Mouse (Mus musculus): Measurements from ENCODE around the gene Olfr66. TPM values are rescaled to one million over a fixed set of nuclear protein-coding genes. Genes with fewer than 3 reads are reported as not detected.

The Olfr66 gene
- not detected for total RNA-seq (2021)
- long read RNA-seq, experiment 1: 0 reads
- long read RNA-seq, experiment 2: 0 reads

- H3K4me3 ChIP-seq: no peak within 1 kb of the TSS
- no peak for DNase-seq
- intact Hi-C loops (cut with DNase I): no loop called here
- H3K27ac ChIP-seq: no peak within 1 kb of the TSS
- TF ChIP-seq CTCF (IDR thresholded peaks at IDR 0.05): no peak
Measured at GRCm38 (mm10) chr7:103886152-103886551, at the start of gene Olfr66. Olfr66 (minus strand) TSS chr7:103886252.

- H3K4me3 ChIP-seq: no peak within 1 kb of the TSS
- no peak within 1 kb of the TSS for H3K27ac ChIP-seq
- intact Hi-C loops (cut with DNase I): no loop called here
- TF ChIP-seq CTCF (IDR thresholded peaks at IDR 0.05): no peak
- no peak for DNase-seq
Measured at GRCm38 (mm10) chr7:103934264-103934663, 48.2 kb upstream of the Olfr66 start, which contains the start of gene Olfr632. Olfr632 (plus strand) TSS chr7:103934347.

- Histone ChIP-seq H3K27ac (no peak within 1 kb of the TSS), H3K4me3 (no peak within 1 kb of the TSS)
- TF ChIP-seq CTCF (IDR thresholded peaks at IDR 0.05): no peak
- intact Hi-C loops (cut with DNase I): no loop called here
- DNase-seq: no peak
Measured at GRCm38 (mm10) chr7:103928525-103928924, 42.5 kb upstream of the Olfr66 start, which contains the start of gene Olfr631. Olfr631 (plus strand) TSS chr7:103928825.

GRCm38 (mm10) chr7:103915338-103915737 is 29.3 kb upstream of the Olfr66 start:
- intact Hi-C loops (cut with DNase I): no loop called here
- Histone ChIP-seq H3K4me3 (no peak overlapping the region), H3K27ac (no peak overlapping the region)
- no peak for TF ChIP-seq CTCF (IDR thresholded peaks at IDR 0.05)
- DNase-seq: no peak

GRCm38 (mm10) chr7:103912969-103913511 is 27.0 kb upstream of the Olfr66 start:
- H3K27ac ChIP-seq: no peak overlapping the region
- no peak overlapping the region for H3K4me3 ChIP-seq
- no peak for DNase-seq
- intact Hi-C loops (cut with DNase I): no loop called here
- no peak for TF ChIP-seq CTCF (IDR thresholded peaks at IDR 0.05)

GRCm38 (mm10) chr7:103910047-103910446 is 24.0 kb upstream of the Olfr66 start:
- H3K27ac ChIP-seq: no peak overlapping the region
- TF ChIP-seq CTCF (IDR thresholded peaks at IDR 0.05): no peak
- DNase-seq: no peak
- intact Hi-C loops (cut with DNase I): no loop called here
- H3K4me3 ChIP-seq: no peak overlapping the region

- DNase-seq: no peak
- Histone ChIP-seq H3K4me3 (no peak within 1 kb of the TSS), H3K27ac (no peak within 1 kb of the TSS)
- no peak for TF ChIP-seq CTCF (IDR thresholded peaks at IDR 0.05)
- intact Hi-C loops (cut with DNase I): no loop called here
Measured at GRCm38 (mm10) chr7:103903187-103903586, 17.1 kb upstream of the Olfr66 start, which contains the start of gene Olfr65. Olfr65 (plus strand) TSS chr7:103903487.

GRCm38 (mm10) chr7:103894385-103894784 is 8.3 kb upstream of the Olfr66 start, which contains the start of gene Olfr64:
Olfr64 (minus strand) TSS chr7:103894485.
- Histone ChIP-seq H3K4me3 (no peak within 1 kb of the TSS), H3K27ac (no peak within 1 kb of the TSS)
- intact Hi-C loops (cut with DNase I): no loop called here
- no peak for DNase-seq
- no peak for TF ChIP-seq CTCF (IDR thresholded peaks at IDR 0.05)

- no peak overlapping the region for H3K4me3 ChIP-seq
- DNase-seq: no peak
- no peak overlapping the region for H3K27ac ChIP-seq
- no peak for TF ChIP-seq CTCF (IDR thresholded peaks at IDR 0.05)
- intact Hi-C loops (cut with DNase I): no loop called here
Measured at GRCm38 (mm10) chr7:103877093-103877492, 9.0 kb downstream of the Olfr66 start.

GRCm38 (mm10) chr7:103874451-103874850 is 11.6 kb downstream of the Olfr66 start:
- H3K27ac ChIP-seq: no peak overlapping the region
- intact Hi-C loops (cut with DNase I): no loop called here
- no peak overlapping the region for H3K4me3 ChIP-seq
- no peak for DNase-seq
- no peak for TF ChIP-seq CTCF (IDR thresholded peaks at IDR 0.05)

GRCm38 (mm10) chr7:103873064-103873463 is 13.0 kb downstream of the Olfr66 start:
- DNase-seq: no peak
- intact Hi-C loops (cut with DNase I): no loop called here
- Histone ChIP-seq H3K27ac (no peak overlapping the region), H3K4me3 (no peak overlapping the region)
- TF ChIP-seq CTCF (IDR thresholded peaks at IDR 0.05): no peak

- Histone ChIP-seq H3K4me3 (no peak overlapping the region), H3K27ac (no peak overlapping the region)
- no peak for TF ChIP-seq CTCF (IDR thresholded peaks at IDR 0.05)
- DNase-seq: no peak
- intact Hi-C loops (cut with DNase I): no loop called here
Measured at GRCm38 (mm10) chr7:103870667-103871066, 15.4 kb downstream of the Olfr66 start.

- TF ChIP-seq CTCF (IDR thresholded peaks at IDR 0.05): no peak
Measured at GRCm38 (mm10) chr7:103865716-103866115, 20.3 kb downstream of the Olfr66 start.

GRCm38 (mm10) chr7:103861531-103861930 is 24.5 kb downstream of the Olfr66 start:
- Histone ChIP-seq H3K4me3 (no peak overlapping the region), H3K27ac (no peak overlapping the region)
- intact Hi-C loops (cut with DNase I): no loop called here
- TF ChIP-seq CTCF (IDR thresholded peaks at IDR 0.05): no peak
- no peak for DNase-seq

More at GRCm38 (mm10) chr7:103865716-103866115, 20.3 kb downstream of the Olfr66 start:
- no peak for DNase-seq
- intact Hi-C loops (cut with DNase I): no loop called here
- no peak overlapping the region for H3K27ac ChIP-seq
- no peak overlapping the region for H3K4me3 ChIP-seq

Data from gastrocnemius, adult 2 months (tissue).